Mouse (Mus musculus) ES-E14 (cell line): ENCODE results near the gene Gm44502.

Experiments used
- MAFK ChIP-seq: IDR thresholded peaks from 2 replicates; pipeline ENCODE4 v1.6.1; 2014; ENCODE audit warnings: mild to moderate bottlenecking, low read depth, low read length, inconsistent platforms; ENCODE audit not compliant: insufficient read depth
- ZC3H11A ChIP-seq: IDR thresholded peaks from 2 replicates; pipeline ENCODE4 v1.6.1; 2012; ENCODE audit warnings: low read depth, mild to moderate bottlenecking, inconsistent platforms, low read length, borderline replicate concordance

GRCm38 (mm10) chr15:89473921-89474320 is 44.4 kb upstream of the Gm44502 start:
- TF ChIP-seq MAFK (no peak), ZC3H11A (no peak)
